Mouse (Mus musculus) megakaryocyte-erythroid progenitor cell, adult 5-6 weeks (primary cell): ENCODE measurements around the gene Chil3. TPM values are rescaled to one million over a fixed set of nuclear protein-coding genes. Genes with fewer than 3 reads are reported as not detected.
"Not testable (repeated sequence)": the region's sequence is repeated elsewhere in the genome, so short reads cannot be mapped to it uniquely, and the experiment has no call there.

Experiments used
- ATAC-seq: replicated peaks from 2 replicates; pipeline ENCODE4 v1.8.0; 2016; ENCODE audit warnings: mild to moderate bottlenecking, inconsistent platforms; ENCODE audit not compliant: severe bottlenecking, poor library complexity, low FRiP score, low TSS enrichment
- total RNA-seq, 2 experiments: library from RNA; stranded (forward) in 1 of 2; stranded (reverse) in 1 of 2; fragments of 200-1000, 215-1000 nt in 1 of 2; fragments of >200 nt in 1 of 2; fragmentation: Nextera tagmentation in 1 of 2; gene quantifications; 2 replicates each; pipeline ENCODE4 v1.2.3; 2014 to 2017

Chil3 gene
- total RNA-seq (2014; fragmentation: Nextera tagmentation) (47.1 TPM in 1 of 2 replicates, not detected in the other), total RNA-seq (2017) (3.2 and 10.7 TPM in 2 replicates)

- no peak for ATAC-seq
Observed at GRCm38 (mm10) chr3:106167464-106167863, at the start of gene Chil3. Gene Chil3 (minus strand): TSS chr3:106167564.

DNA sequence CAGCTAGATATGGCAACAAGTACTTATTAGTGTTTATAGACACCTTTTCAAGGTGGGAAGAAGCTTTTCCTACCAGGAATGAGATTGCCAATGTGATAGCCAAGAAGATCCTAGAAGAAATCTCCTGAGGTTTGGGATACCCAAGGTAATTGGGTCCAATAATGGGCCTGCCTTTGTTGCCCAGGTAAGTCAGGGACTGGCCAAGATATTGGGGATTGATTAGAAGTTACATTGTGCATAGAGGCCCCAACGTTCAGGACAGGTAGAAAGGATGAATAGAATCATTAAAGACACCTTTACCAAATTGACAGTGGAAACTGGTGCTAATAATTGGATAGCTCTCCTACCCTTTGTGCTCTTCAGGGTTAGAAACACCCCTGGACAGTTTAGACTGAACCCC, 30.7 kb upstream of the Chil3 start:
- not testable (repeated sequence) for ATAC-seq

- not testable (repeated sequence) for ATAC-seq
Observed at GRCm38 (mm10) chr3:106197246-106197645, 29.9 kb upstream of the Chil3 start.

DNA sequence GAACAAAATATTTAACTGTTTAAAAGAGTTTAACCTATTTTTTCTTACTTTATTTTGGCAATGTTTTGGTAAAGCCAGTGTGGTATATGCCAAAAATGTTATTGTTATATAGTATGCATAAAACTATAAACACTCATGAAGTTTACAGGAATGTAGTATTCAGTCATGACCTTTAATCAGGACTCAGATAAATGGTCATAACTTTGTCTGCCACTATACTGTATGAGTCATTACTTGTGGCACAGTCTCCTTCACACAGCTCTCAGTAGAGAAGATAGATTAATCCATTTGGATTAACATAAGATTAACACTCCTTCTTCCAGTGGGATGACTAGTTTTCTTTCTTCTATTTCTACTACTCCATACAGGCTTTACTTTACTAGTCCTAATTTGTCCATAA, 28.9 kb upstream of the Chil3 start:
- ATAC-seq, result no peak

- ATAC-seq, result no peak
Observed at GRCm38 (mm10) chr3:106195486-106195885, 28.1 kb upstream of the Chil3 start.

DNA sequence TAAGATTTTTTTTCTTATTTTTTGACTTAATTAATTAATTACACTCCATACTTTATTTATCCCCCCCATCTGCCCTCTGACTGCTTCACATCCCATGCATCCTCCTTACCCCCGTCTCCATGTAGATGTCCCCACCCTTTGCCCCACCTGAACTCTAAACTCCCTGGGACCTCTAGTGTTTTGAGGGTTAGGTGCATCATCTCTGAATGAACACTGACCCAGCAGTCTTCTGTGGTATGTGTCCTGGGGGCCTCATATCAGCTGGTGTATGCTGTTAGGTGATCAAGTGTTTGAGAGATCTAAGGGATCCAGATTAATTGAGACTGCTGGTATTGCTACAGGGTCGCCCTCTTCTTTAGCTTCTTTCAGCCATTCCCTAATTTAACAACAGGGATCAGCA, 20.6 kb upstream of the Chil3 start:
- no peak for ATAC-seq

GRCm38 (mm10) chr3:106177509-106178189, 10.3 kb upstream of the Chil3 start:
- ATAC-seq, result no peak

DNA sequence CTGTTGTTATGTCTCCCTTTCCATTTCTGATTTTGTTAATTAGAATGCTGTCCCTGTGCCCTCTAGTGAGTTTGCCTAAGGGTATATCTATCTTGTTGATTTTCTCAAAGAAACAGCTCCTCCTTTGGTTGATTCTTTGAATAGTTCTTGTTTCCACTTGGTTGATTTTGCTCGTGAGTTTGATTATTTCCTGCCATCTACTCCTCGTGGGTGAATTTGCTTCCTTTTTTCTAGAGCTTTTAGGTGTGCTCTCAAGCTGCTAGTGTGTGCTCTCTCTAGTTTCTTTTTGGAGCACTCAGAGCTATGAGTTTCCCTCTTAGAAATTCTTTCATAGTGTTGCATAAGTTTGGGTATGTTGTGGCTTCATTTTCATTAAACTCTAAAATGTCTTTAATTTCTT, 7.6 kb upstream of the Chil3 start:
- ATAC-seq, result not testable (repeated sequence)

GRCm38 (mm10) chr3:106172506-106172905, 5.1 kb upstream of the Chil3 start:
- ATAC-seq, result not testable (repeated sequence)

DNA sequence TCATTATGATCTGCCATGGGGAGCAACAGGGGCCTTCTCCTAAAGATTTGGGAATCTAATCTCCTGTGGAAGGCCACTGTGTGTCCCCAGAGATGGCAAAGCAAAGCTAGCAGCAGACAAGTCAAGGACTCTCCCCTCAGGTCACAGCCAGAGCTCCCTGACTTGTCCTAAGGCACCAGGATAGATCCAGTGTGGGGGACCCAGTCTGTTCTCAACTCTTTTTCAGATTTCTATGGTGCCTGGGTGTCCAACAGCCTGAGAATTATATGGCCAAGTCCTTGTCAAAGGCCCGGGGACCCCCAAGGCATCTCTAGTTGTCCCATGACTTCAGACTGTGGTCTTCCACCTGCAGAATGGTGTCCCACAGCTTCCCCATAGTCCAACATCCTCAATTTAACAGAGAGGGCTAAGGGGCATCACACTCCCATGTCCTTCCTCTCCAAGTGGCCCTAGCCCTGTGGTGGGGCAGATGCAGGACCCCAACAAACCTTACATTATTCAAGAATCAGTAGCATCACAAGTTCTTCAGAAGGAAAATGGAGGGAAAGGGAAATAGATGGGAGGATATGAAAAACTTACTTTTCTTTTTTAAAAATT, 3.9 kb upstream of the Chil3 start:
- ATAC-seq, result no peak

- ATAC-seq, result no peak
Observed at GRCm38 (mm10) chr3:106170522-106171053, 3.2 kb upstream of the Chil3 start.

DNA sequence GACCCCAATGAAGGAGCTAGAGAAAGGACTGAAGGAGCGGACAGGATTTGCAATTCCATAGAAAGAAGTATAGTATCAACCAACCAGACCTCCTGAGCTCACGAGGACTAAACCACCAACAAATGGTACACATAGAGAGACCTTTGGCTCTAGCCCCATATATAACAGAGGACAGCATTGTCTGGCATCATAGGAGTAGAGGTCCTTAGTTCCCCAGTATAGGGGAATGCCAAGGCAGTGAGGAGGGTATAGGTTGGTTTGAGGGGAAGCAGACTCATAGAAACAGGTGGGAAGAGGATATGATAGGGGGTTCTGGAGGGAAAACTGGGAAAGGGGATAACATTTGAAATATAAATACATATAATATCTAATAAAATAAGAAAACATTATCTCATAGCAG, 13.0 kb downstream of the Chil3 start:
- no peak for ATAC-seq

DNA sequence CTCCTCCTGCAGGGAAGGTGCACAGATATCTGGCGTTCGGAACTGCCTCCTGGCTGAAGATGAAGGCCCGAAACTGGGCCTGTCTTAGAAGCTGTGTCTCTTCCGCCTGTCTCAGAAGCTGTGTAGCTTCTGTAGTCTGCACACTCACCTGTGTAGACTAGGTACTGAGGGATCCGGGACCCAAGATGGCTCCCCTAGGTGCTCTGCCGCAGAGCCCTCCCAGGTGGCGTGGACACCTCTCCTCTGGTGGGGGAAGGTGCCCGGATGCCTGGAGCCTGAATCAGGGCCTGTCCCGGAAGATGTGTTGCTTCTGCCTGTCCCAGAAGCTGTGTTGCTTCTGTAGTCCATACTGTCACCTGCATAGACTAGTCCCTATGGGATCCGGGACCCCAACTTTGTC, 23.3 kb downstream of the Chil3 start:
- ATAC-seq, result no peak

GRCm38 (mm10) chr3:106131690-106132089, 35.7 kb downstream of the Chil3 start:
- ATAC-seq, result no peak

DNA sequence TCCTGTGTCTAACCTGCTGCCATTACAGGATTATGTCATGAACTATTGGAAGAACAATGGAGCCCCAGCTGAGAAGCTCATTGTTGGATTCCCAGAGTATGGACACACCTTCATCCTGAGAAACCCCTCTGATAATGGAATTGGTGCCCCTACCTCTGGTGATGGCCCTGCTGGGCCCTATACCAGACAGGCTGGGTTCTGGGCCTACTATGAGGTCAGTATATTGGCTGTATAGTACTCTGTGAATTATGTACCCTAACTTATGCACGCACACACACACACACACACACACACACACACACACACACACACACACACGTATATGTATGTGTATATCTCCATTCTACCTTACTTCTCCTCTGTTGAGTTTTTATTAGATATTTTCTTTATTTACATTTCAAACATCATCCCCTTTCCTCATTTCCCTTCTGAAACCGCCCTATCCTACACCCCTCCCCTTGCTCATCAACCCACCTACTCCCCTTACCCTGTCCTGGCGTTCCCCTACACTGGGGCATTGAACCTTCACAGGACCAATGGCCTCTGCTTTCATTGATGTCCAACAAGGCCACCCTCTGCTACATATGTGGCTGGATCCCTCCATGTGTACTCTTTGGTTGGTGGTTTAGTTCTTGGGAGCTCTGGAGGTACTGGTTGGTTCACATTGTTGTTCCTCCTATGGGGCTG, 38.4 kb downstream of the Chil3 start:
- no peak for ATAC-seq

DNA sequence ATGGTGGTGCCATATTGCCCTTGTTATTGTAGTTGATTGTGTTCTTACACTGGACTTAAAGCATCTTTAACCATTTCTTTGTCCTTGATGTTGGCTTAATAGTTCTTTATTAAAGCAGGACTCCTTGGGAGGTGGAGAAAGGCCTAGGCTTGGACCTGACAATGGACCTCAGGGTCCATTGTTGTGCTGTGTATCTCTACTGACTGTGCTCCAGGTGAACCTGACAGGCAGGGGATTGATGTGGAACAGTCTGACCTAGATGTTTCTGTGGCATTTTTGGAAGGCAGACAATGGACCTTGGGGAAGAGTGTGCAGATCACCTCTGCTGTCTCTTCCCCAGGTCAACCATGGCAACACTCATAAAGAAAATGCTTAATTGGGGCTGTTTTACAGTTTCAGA, 40.4 kb downstream of the Chil3 start:
- no peak for ATAC-seq

GRCm38 (mm10) chr3:106112929-106113328, 54.4 kb downstream of the Chil3 start, which contains the start of gene Chia1:
Gene Chia1 (plus strand): TSS chr3:106113229.
- no peak for ATAC-seq
